Mouse (Mus musculus): ENCODE measurements around the gene Chtop. TPM values are rescaled to one million over a fixed set of nuclear protein-coding genes. Genes with fewer than 3 reads are reported as not detected.
A peak's percentile ranks its signal among the peaks of the same experiment; 100 is the strongest.

Chtop gene
- polyA plus RNA-seq, 1 experiment from 2014 or later = 73.9 TPM

DNA sequence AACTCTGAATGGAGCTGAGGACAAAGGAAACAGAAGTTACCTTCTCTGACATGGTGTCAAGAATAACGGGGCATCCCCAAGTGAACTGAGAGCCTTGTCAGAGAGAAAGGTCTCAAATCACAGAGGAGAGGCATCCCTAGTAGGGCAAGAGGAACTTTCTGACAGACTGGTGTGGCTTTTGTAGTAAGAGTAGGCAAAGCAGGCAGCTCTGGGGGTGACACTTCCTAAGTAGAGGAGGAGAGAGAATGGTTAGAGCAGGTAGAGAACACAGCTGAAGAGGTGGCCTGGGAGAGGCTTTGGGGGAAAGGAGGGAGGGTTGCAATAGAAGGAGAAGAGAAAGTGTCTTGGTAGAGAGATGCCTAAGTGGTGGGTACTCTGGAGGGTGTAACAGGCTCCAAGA, 26.1 kb upstream of the Chtop start:
- Histone ChIP-seq H3K4me3 (ENCODE audit: low read depth, low read length) (no peak overlapping the region), H3K27me3 (ENCODE audit: control insufficient read depth, insufficient read depth, low read length) (no peaks in the 10 kb centered on the region), H3K9ac (ENCODE audit: low read depth, low read length) (no peak overlapping the region), H3K9me3 (replicated peaks; ENCODE audit: control insufficient read depth, low read length) (no peaks in the 10 kb centered on the region), H3K36me3 (ENCODE audit: control insufficient read depth, insufficient read depth, low read length) (no peaks in the 10 kb centered on the region), H3K27ac (ENCODE audit: low read depth, low read length) (no peak overlapping the region), H3K4me1 (ENCODE audit: control insufficient read depth, insufficient read depth, low read length) (no peaks in the 10 kb centered on the region), H3K4me2 (no peak overlapping the region)
- WGBS (ENCODE audit: insufficient replicate concordance) = 60% methylated on average over 1 of the region's 1 CpGs
- ATAC-seq (replicated peaks; ENCODE audit: insufficient number of reproducible peaks, low FRiP score, low TSS enrichment) = no peak

DNA sequence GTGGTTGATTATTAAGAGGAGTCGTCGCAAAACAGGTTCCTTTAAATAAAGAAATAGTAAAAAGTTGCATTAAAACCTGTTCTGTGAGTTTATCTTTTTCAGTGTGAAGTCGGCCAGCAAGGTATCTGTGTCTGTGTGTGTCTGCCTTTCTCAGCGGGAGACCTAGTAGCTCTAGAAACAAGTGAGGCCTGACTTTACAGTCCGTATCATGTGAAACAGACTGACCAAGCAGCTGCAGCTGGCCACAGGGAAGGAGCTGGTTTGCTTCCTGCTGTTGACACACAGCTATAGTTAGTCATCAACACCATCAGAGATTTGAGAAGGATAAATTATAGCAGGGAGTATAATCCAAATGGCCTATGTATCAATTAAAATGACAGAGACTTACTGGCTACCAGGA, 22.4 kb upstream of the Chtop start:
- no peak overlapping the region for H3K9ac ChIP-seq (ENCODE audit: low read depth, low read length)
- H3K9me3 ChIP-seq (replicated peaks; ENCODE audit: control insufficient read depth, low read length) = no peaks in the 10 kb centered on the region
- H3K4me1 ChIP-seq (ENCODE audit: control insufficient read depth, insufficient read depth, low read length) = no peaks in the 10 kb centered on the region
- H3K4me2 ChIP-seq = no peak overlapping the region
- H3K36me3 ChIP-seq (ENCODE audit: control insufficient read depth, insufficient read depth, low read length) = no peaks in the 10 kb centered on the region
- H3K27me3 ChIP-seq (ENCODE audit: control insufficient read depth, insufficient read depth, low read length) = no peaks in the 10 kb centered on the region
- no peak overlapping the region for H3K4me3 ChIP-seq (ENCODE audit: low read depth, low read length)
- H3K27ac ChIP-seq (ENCODE audit: low read depth, low read length) = no peak overlapping the region
- 59% methylated on average over 5 of the region's 5 CpGs for WGBS (ENCODE audit: insufficient replicate concordance)
- no peak for ATAC-seq (replicated peaks; ENCODE audit: insufficient number of reproducible peaks, low FRiP score, low TSS enrichment)

DNA sequence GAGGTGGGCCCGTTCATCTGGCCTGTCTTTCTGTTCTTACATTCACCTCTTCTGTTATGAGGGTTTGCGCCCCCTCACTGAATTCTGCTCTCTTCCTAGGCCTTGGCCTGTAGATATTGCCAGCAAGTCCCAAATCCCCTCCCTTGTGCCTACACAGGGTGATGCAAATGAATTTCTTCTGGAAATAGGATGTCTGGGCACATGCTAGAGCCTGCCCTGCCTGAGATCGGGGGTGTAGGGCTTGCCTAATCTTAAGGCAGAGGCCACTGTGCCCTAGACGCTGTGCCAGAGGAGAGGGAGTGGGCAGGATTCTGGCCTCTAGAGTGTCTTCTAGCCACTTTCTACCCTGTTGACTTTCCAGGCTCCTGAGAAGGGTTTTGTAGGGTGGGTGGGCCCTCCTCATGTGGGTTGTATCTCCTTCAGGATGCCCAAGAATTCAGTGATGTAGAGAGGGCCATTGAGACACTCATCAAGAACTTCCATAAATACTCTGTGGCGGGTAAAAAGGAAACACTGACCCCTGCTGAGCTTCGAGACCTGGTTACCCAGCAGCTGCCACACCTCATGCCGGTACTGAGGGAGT, 18.1 kb upstream of the Chtop start:
- 72% methylated on average over 7 of the region's 7 CpGs for WGBS (ENCODE audit: insufficient replicate concordance)
- Histone ChIP-seq H3K27me3 (ENCODE audit: control insufficient read depth, insufficient read depth, low read length) (no peaks in the 10 kb centered on the region), H3K4me3 (ENCODE audit: low read depth, low read length) (no peak overlapping the region), H3K9ac (ENCODE audit: low read depth, low read length) (no peak overlapping the region), H3K4me1 (ENCODE audit: control insufficient read depth, insufficient read depth, low read length) (no peaks in the 10 kb centered on the region), H3K9me3 (replicated peaks; ENCODE audit: control insufficient read depth, low read length) (no peaks in the 10 kb centered on the region), H3K4me2 (no peak overlapping the region), H3K27ac (ENCODE audit: low read depth, low read length) (no peak overlapping the region), H3K36me3 (ENCODE audit: control insufficient read depth, insufficient read depth, low read length) (no peaks in the 10 kb centered on the region)
- ATAC-seq (replicated peaks; ENCODE audit: insufficient number of reproducible peaks, low FRiP score, low TSS enrichment) = no peak

DNA sequence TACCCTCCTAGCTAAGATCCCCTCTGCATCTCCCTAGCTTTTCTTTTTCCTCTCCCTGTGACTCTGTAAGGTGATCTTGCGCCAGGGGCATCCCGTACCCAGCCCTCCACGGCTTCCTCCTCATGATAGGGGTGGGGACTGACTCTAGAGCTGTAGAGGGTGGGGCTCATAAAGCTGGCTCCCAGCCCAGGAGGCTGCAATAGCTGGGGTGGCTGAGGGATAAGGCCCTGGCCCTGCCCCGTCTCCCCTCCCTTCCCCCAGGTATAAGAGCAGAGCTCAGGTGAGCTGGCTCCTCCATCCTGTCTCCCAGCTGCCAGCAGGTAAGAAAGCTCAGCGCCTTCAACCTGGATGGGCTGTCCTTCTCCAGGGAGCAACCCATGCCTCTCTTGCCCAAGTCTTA, 17.3 kb upstream of the Chtop start, which contains the start of gene S100a14:
Gene S100a14, plus strand, starts transcription at position 277 of the 400 bp plus-strand sequence.
- H3K4me3 ChIP-seq (ENCODE audit: low read depth, low read length) = no peak within 1 kb of the TSS
- H3K4me2 ChIP-seq = no peak within 1 kb of the TSS
- H3K9ac ChIP-seq (ENCODE audit: low read depth, low read length) = no peak within 1 kb of the TSS
- ATAC-seq (replicated peaks; ENCODE audit: insufficient number of reproducible peaks, low FRiP score, low TSS enrichment) = no peak; the same call in 1 of the 2 replicates
- no peaks in the 10 kb centered on the region for H3K4me1 ChIP-seq (ENCODE audit: control insufficient read depth, insufficient read depth, low read length)
- H3K27me3 ChIP-seq (ENCODE audit: control insufficient read depth, insufficient read depth, low read length) = no peaks in the 10 kb centered on the region
- 56% methylated on average over 5 of the region's 5 CpGs for WGBS (ENCODE audit: insufficient replicate concordance)
- H3K36me3 ChIP-seq (ENCODE audit: control insufficient read depth, insufficient read depth, low read length) = no peaks in the 10 kb centered on the region
- no peak within 1 kb of the TSS for H3K27ac ChIP-seq (ENCODE audit: low read depth, low read length)
- no peaks in the 10 kb centered on the region for H3K9me3 ChIP-seq (replicated peaks; ENCODE audit: control insufficient read depth, low read length)

DNA sequence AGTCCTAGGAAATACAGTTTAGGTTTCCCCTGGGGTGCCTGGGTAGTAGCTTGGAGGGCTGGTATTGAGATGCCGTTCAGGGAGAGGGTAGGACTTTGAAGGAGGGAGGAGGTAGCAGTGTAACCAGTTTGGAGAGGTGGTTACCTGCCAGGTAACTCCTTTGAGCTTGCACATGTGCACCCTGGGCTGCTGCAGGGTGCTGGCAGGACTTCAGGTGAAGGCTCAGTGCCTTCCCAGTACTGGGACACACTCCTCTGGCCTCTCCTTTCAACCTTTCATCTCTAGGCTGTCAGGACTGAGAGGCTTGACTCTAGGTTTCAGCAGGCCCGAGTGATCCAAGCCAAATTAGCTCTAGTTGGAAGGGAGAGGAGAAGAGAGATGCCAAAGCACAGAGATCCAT, 16.8 kb upstream of the Chtop start:
- no peak overlapping the region for H3K4me2 ChIP-seq
- 63% methylated on average over 2 of the region's 2 CpGs for WGBS (ENCODE audit: insufficient replicate concordance)
- ATAC-seq (replicated peaks; ENCODE audit: insufficient number of reproducible peaks, low FRiP score, low TSS enrichment) = no peak

DNA sequence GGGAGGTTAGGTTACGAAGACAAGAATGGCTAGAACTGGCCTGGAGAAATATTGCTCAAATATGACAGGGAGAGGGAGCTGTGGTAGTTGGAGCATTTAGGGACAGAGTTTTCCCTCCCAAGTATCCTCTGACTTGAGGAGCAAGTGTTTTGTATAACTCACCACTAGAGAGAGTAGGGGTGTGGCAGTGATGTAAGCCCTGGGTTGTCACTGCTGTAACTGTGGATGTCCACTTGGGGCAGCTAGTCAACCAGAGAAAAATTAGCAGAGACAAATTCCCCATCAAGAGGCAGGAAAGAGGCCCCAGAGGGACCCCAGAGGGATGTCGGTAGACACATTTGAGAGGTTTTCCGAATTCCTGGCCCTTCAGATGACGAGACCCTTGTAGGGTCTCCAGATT, 16.1 kb upstream of the Chtop start:
- H3K27me3 ChIP-seq (ENCODE audit: control insufficient read depth, insufficient read depth, low read length) = no peaks in the 10 kb centered on the region
- H3K4me3 ChIP-seq (ENCODE audit: low read depth, low read length) = no peak overlapping the region
- H3K4me1 ChIP-seq (ENCODE audit: control insufficient read depth, insufficient read depth, low read length) = no peaks in the 10 kb centered on the region
- no peak overlapping the region for H3K9ac ChIP-seq (ENCODE audit: low read depth, low read length)
- 56% methylated on average over 4 of the region's 4 CpGs for WGBS (ENCODE audit: insufficient replicate concordance)
- H3K9me3 ChIP-seq (replicated peaks; ENCODE audit: control insufficient read depth, low read length) = no peaks in the 10 kb centered on the region
- no peaks in the 10 kb centered on the region for H3K36me3 ChIP-seq (ENCODE audit: control insufficient read depth, insufficient read depth, low read length)
- no peak overlapping the region for H3K4me2 ChIP-seq
- no peak; the same call in 1 of the 2 replicates for ATAC-seq (replicated peaks; ENCODE audit: insufficient number of reproducible peaks, low FRiP score, low TSS enrichment)
- no peak overlapping the region for H3K27ac ChIP-seq (ENCODE audit: low read depth, low read length)

More for the DNA sequence above, 16.8 kb upstream of the Chtop start:
- no peak overlapping the region for H3K9ac ChIP-seq (ENCODE audit: low read depth, low read length)
- H3K4me1 ChIP-seq (ENCODE audit: control insufficient read depth, insufficient read depth, low read length) = no peaks in the 10 kb centered on the region
- H3K36me3 ChIP-seq (ENCODE audit: control insufficient read depth, insufficient read depth, low read length) = no peaks in the 10 kb centered on the region
- no peaks in the 10 kb centered on the region for H3K9me3 ChIP-seq (replicated peaks; ENCODE audit: control insufficient read depth, low read length)
- H3K27me3 ChIP-seq (ENCODE audit: control insufficient read depth, insufficient read depth, low read length) = no peaks in the 10 kb centered on the region
- H3K4me3 ChIP-seq (ENCODE audit: low read depth, low read length) = no peak overlapping the region
- H3K27ac ChIP-seq (ENCODE audit: low read depth, low read length) = no peak overlapping the region

DNA sequence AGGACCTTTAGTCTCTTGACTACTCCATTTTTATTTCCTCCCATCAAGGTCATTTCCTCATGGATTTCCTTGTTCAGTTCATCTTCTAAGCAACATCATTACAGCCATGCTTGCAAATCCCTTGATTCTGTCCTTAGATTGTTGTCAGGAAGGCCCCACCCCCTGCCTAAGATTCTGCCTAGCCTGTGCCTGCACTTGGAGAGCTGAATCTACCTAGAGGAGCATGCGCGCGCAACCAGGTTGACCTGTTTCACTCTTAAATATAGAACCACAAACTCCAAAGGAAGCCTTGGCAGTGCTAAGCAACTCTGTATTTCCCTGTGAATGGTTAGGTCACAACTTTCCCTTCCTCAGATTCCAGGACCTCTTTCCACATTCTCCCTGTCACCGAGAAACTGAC, 8.4 kb upstream of the Chtop start:
- Histone ChIP-seq H3K9ac (ENCODE audit: low read depth, low read length) (no peak overlapping the region), H3K9me3 (replicated peaks; ENCODE audit: control insufficient read depth, low read length) (no peaks in the 10 kb centered on the region), H3K27me3 (ENCODE audit: control insufficient read depth, insufficient read depth, low read length) (peaks cover 4% of the 10 kb centered on the region; the same call in 1 of the 2 replicates), H3K27ac (ENCODE audit: low read depth, low read length) (no peak overlapping the region), H3K4me2 (no peak overlapping the region), H3K4me3 (ENCODE audit: low read depth, low read length) (no peak overlapping the region), H3K4me1 (ENCODE audit: control insufficient read depth, insufficient read depth, low read length) (peaks cover 11% of the 10 kb centered on the region), H3K36me3 (ENCODE audit: control insufficient read depth, insufficient read depth, low read length) (no peaks in the 10 kb centered on the region)
- WGBS (ENCODE audit: insufficient replicate concordance) = 68% methylated on average over 4 of the region's 4 CpGs
- no peak for ATAC-seq (replicated peaks; ENCODE audit: insufficient number of reproducible peaks, low FRiP score, low TSS enrichment)

DNA sequence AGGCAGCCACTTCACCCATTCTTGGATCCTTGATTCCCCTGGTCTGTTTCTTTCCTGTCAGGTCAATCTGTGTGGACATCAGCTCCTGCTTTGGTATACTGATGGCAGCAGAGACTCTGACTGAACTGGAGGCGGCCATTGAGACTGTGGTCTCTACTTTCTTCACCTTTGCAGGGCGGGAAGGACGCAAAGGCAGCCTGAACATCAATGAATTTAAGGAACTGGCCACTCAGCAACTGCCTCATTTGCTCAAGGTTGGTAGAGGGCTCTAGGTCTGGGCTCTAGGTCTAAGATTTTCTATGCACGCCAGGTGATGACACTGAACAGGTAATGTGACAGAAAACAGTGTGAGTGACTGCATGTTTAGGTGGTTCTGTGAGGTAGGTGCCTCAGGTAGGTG, 6.5 kb upstream of the Chtop start:
- Histone ChIP-seq H3K4me1 (ENCODE audit: control insufficient read depth, insufficient read depth, low read length) (peaks cover 11% of the 10 kb centered on the region), H3K27me3 (ENCODE audit: control insufficient read depth, insufficient read depth, low read length) (peaks cover 4% of the 10 kb centered on the region; the same call in 1 of the 2 replicates), H3K27ac (ENCODE audit: low read depth, low read length) (no peak overlapping the region), H3K9ac (ENCODE audit: low read depth, low read length) (no peak overlapping the region), H3K36me3 (ENCODE audit: control insufficient read depth, insufficient read depth, low read length) (no peaks in the 10 kb centered on the region), H3K4me3 (ENCODE audit: low read depth, low read length) (no peak overlapping the region), H3K9me3 (replicated peaks; ENCODE audit: control insufficient read depth, low read length) (no peaks in the 10 kb centered on the region), H3K4me2 (no peak overlapping the region; the same call in 1 of the 2 replicates)
- no peak for ATAC-seq (replicated peaks; ENCODE audit: insufficient number of reproducible peaks, low FRiP score, low TSS enrichment)
- WGBS (ENCODE audit: insufficient replicate concordance) = 88% methylated on average over 4 of the region's 4 CpGs

DNA sequence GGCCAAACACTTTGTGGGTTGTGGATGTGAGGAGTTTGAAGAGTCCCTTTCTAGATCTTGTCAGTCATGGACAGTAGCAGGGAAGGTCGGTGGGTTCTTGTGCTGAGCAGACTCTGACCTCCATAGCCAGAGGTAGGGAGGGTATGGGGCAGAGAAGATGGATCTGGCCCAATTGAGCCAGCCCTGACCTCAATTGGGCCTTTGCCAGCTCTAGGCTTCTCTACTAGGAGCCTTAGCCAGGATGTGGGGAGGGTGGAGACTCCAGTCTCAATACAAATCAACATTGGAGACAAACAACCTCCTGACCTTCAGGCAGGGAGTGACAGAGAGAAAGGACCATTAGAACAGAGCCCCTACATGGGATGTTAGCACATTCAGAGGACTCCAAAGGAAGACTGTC, 5.9 kb upstream of the Chtop start:
- ATAC-seq (replicated peaks; ENCODE audit: insufficient number of reproducible peaks, low FRiP score, low TSS enrichment) = no peak

More for the DNA sequence above, 5.9 kb upstream of the Chtop start:
- Histone ChIP-seq H3K27me3 (ENCODE audit: control insufficient read depth, insufficient read depth, low read length) (peaks cover 4% of the 10 kb centered on the region; the same call in 1 of the 2 replicates), H3K9me3 (replicated peaks; ENCODE audit: control insufficient read depth, low read length) (no peaks in the 10 kb centered on the region), H3K4me3 (ENCODE audit: low read depth, low read length) (peak overlapping the region; percentile 51), H3K9ac (ENCODE audit: low read depth, low read length) (peak overlapping the region; percentile 63), H3K36me3 (ENCODE audit: control insufficient read depth, insufficient read depth, low read length) (no peaks in the 10 kb centered on the region), H3K27ac (ENCODE audit: low read depth, low read length) (no peak overlapping the region), H3K4me1 (ENCODE audit: control insufficient read depth, insufficient read depth, low read length) (peaks cover 11% of the 10 kb centered on the region), H3K4me2 (peak overlapping the region; percentile 90)
- WGBS (ENCODE audit: insufficient replicate concordance) = 39% methylated on average over 1 of the region's 1 CpGs
